Mouse (Mus musculus) bone marrow, adult 2 months (tissue): ENCODE data around the gene Mrps18a. TPM values are rescaled to one million over a fixed set of nuclear protein-coding genes. Genes with fewer than 3 reads are reported as not detected.

Source experiments
- H3K27ac ChIP-seq: fragments of 200-500 bp; 2 replicates; pipeline ENCODE4 v1.5.1; 2012; ENCODE audit warnings: low read depth, mild to moderate bottlenecking, control low read depth, inconsistent platforms, low read length; ENCODE audit not compliant: control insufficient read depth, poor library complexity, insufficient read depth
- H3K4me1 ChIP-seq: fragments of 200-500 bp; 2 replicates; pipeline ENCODE4 v1.6.1; 2011; ENCODE audit warnings: low read length; ENCODE audit not compliant: control insufficient read depth, insufficient read depth
- H3K4me3 ChIP-seq: fragments of 200-500 bp; replicated peaks from 2 replicates; pipeline ENCODE3; 2011; ENCODE audit warnings: mild to moderate bottlenecking, low read depth, low read length, control low read depth; ENCODE audit not compliant: control insufficient read depth
- CTCF ChIP-seq: fragments of 200-500 bp; IDR thresholded peaks from 2 replicates; pipeline ENCODE4 v1.5.1; 2011; ENCODE audit warnings: low read length, control low read depth; ENCODE audit not compliant: control insufficient read depth, insufficient read depth
- POLR2A ChIP-seq: fragments of 200-500 bp; IDR thresholded peaks from 2 replicates; pipeline ENCODE4 v1.6.1; 2011; ENCODE audit warnings: low read depth, mild to moderate bottlenecking, control low read depth, low read length, borderline replicate concordance; ENCODE audit not compliant: control insufficient read depth
- WGBS: fragments of 180-500 bp; shearing (Covaris S2); methylation state at CpG from one replicate; pipeline ENCODE4 v1.1.7; 2018; 5-methylcytosine and 5-hydroxymethylcytosine counted together
- polyA plus RNA-seq: library from polyadenylated mRNA; stranded (reverse); fragments of >200 nt; gene quantifications from 2 replicates; pipeline ENCODE4 v1.2.4, GENCODE M21; 2011; ENCODE audit warnings: low replicate concordance; ENCODE audit not compliant: missing spikeins, insufficient read depth, insufficient read length

The Mrps18a gene
- polyA plus RNA-seq, 1 experiment: 90.6 TPM

- no peak overlapping the region for H3K27ac ChIP-seq
- no peak overlapping the region for H3K4me3 ChIP-seq
- TF ChIP-seq CTCF (no peak), POLR2A (no peak)
- WGBS: 44% methylated on average over 5 of the region's 5 CpGs
- H3K4me1 ChIP-seq: peaks cover 1% of the 10 kb centered on the region; the same call in 1 of the 2 replicates
Measured at GRCm38 (mm10) chr17:46168318-46168717, 57.5 kb downstream of the Mrps18a start.

- H3K4me3 ChIP-seq: no peak overlapping the region
- WGBS: 93% methylated on average over 5 of the region's 5 CpGs
- TF ChIP-seq CTCF (no peak), POLR2A (no peak)
- no peaks in the 10 kb centered on the region for H3K4me1 ChIP-seq
- H3K27ac ChIP-seq: no peak overlapping the region
Measured at GRCm38 (mm10) chr17:46168768-46169167, 58.0 kb downstream of the Mrps18a start.

GRCm38 (mm10) chr17:46170538-46170937 is 59.8 kb downstream of the Mrps18a start:
- Histone ChIP-seq H3K4me3 (no peak overlapping the region), H3K4me1 (no peaks in the 10 kb centered on the region), H3K27ac (no peak overlapping the region)
- 77% methylated on average over 3 of the region's 3 CpGs for WGBS
- TF ChIP-seq CTCF: peak; percentile 66
- no peak for TF ChIP-seq POLR2A

Other genes starting within 250 kb of the Mrps18a start
- gene Vegfa, start 78.6 kb upstream of the Mrps18a start, polyA plus RNA-seq: 18.2 and 18.8 TPM in 2 replicates
- gene Rsph9, start 33.2 kb downstream of the Mrps18a start, polyA plus RNA-seq: 1.7 and 5.0 TPM in 2 replicates
- gene Mad2l1bp, start 42.6 kb downstream of the Mrps18a start, polyA plus RNA-seq: 25.9 and 32.7 TPM in 2 replicates
- gene Gtpbp2, start 50.0 kb downstream of the Mrps18a start, polyA plus RNA-seq: 194 and 345 TPM in 2 replicates
- 17.3 and 23.2 TPM in 2 replicates for gene Polh, start 91.7 kb downstream of the Mrps18a start, polyA plus RNA-seq
- 8.6 and 15.1 TPM in 2 replicates for gene Xpo5, start 91.8 kb downstream of the Mrps18a start, polyA plus RNA-seq
- 26.6 and 55.4 TPM in 2 replicates for gene Polr1c, start 137.1 kb downstream of the Mrps18a start, polyA plus RNA-seq
- 75.6 and 103 TPM in 2 replicates for gene Yipf3, start 137.1 kb downstream of the Mrps18a start, polyA plus RNA-seq
- gene Lrrc73, start 142.5 kb downstream of the Mrps18a start, polyA plus RNA-seq: 1.4 and 2.4 TPM in 2 replicates
- gene Tjap1, start 172.0 kb downstream of the Mrps18a start, polyA plus RNA-seq: 20.0 and 28.9 TPM in 2 replicates
- gene Dlk2, start 186.4 kb downstream of the Mrps18a start, polyA plus RNA-seq: not detected in 2 replicates
- gene Abcc10, start 217.4 kb downstream of the Mrps18a start, polyA plus RNA-seq: 4.0 and 9.0 TPM in 2 replicates